Comparison of ENCODE assay signal across 8 mouse cellular contexts in the genomic region with DNA sequence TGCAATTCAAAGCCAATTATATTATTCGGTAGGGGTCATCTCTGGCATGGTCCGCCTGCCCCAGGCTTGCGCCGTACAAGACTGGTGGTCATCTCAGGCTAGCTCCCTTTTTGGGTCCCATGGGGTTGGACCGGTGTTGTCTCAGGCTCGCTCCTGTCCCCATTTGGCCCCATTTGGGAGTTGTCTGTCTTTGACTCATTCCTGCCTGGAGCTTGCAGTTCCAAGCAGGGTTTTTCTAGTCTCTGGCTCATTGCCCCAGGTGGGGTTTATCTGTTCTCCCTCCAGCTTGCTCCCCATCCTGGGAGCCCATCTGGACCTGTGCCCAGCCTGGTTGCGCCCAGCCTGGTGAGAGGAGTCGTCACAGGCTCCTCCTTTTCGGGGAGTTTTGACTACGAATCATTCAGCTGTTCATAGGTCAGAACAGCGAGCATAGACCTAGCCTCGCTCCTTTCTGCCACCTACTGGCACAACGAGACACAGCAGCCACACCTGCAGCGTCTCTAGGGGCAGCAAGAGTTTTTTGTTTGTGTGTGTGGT. TPM values are rescaled to one million over a fixed set of nuclear protein-coding genes. Genes with fewer than 3 reads are reported as not detected.
A peak's percentile ranks its signal among the peaks of the same experiment; 100 is the strongest.
DNase-seq lines count a peak whose midpoint lies in the region; ATAC-seq and TF ChIP-seq lines count a peak whose summit lies in the region.

No protein-coding gene starts in this region.

- peak overlapping the region; percentile 11; the same call in 1 of the 2 replicates for H3K9ac ChIP-seq in ES-E14 (ENCODE audit: insufficient read depth, low read depth, low read length, poor library complexity, severe bottlenecking)
- no peak overlapping the region for H3K9ac ChIP-seq in forebrain, postnatal 0 days
- H3K9ac ChIP-seq in lung, embryonic 14.5 days = no peak overlapping the region

- DNase-seq in ES-E14 (ENCODE audit: low read depth, low spot score) = peak; percentile 89
- DNase-seq in cerebellum, adult 18-20 months = peak; percentile 90
- peak; percentile 85 for DNase-seq in forebrain, postnatal 0 days
- DNase-seq in heart, postnatal 4 days = peak; percentile 85
- DNase-seq in layer of hippocampus, adult 8-10 months (ENCODE audit: low spot score in 2 of 2) = peak; percentile 60 to 77
- peak; percentile 90 for DNase-seq in lung, embryonic 14.5 days
- peak; percentile 49 for DNase-seq in ovary, adult 18-20 months (ENCODE audit: low spot score)
- peak; percentile 80 for DNase-seq in thymus, postnatal 0 days (ENCODE audit: low spot score)

- peak; percentile 89 for TF ChIP-seq CTCF in forebrain, postnatal 0 days (IDR thresholded peaks at IDR 0.05; ENCODE audit: low read depth)
- peak; percentile 91 for TF ChIP-seq CTCF in lung, embryonic 14.5 days (IDR thresholded peaks at IDR 0.05; ENCODE audit: low read depth)

- H3K27me3 ChIP-seq in forebrain, postnatal 0 days (ENCODE audit: insufficient read depth, low read length) = no peaks in the 10 kb centered on the region
- H3K27me3 ChIP-seq in lung, embryonic 14.5 days (ENCODE audit: insufficient read depth, low read length) = no peaks in the 10 kb centered on the region

- peak overlapping the region; percentile 31 for H3K4me2 ChIP-seq in forebrain, postnatal 0 days (ENCODE audit: low read depth)
- peak overlapping the region; percentile 42; the same call in 1 of the 2 replicates for H3K4me2 ChIP-seq in lung, embryonic 14.5 days

- no peaks in the 10 kb centered on the region for H3K4me1 ChIP-seq in ES-E14 (ENCODE audit: control insufficient read depth in 2 of 2, insufficient read depth in 2 of 2, low read length in 2 of 2, poor library complexity in 1 of 2)
- H3K4me1 ChIP-seq in forebrain, postnatal 0 days (ENCODE audit: insufficient read depth) = no peaks in the 10 kb centered on the region
- H3K4me1 ChIP-seq in lung, embryonic 14.5 days (ENCODE audit: insufficient read depth) = no peaks in the 10 kb centered on the region

- ATAC-seq in forebrain, postnatal 0 days = peak; percentile 85
- peak; percentile 79 for ATAC-seq in lung, embryonic 14.5 days (ENCODE audit: insufficient read depth)

- no peaks in the 10 kb centered on the region for H3K9me3 ChIP-seq in ES-E14 (ENCODE audit: control insufficient read depth, insufficient read depth, low read depth, low read length)
- no peaks in the 10 kb centered on the region for H3K9me3 ChIP-seq in forebrain, postnatal 0 days (ENCODE audit: low read length)
- H3K9me3 ChIP-seq in lung, embryonic 14.5 days (ENCODE audit: low read depth, low read length) = no peaks in the 10 kb centered on the region

- H3K36me3 ChIP-seq in ES-E14 (ENCODE audit: control insufficient read depth, insufficient read depth, low read length, poor library complexity, severe bottlenecking) = no peaks in the 10 kb centered on the region
- H3K36me3 ChIP-seq in forebrain, postnatal 0 days (ENCODE audit: insufficient read depth) = no peaks in the 10 kb centered on the region
- H3K36me3 ChIP-seq in lung, embryonic 14.5 days (ENCODE audit: insufficient read depth) = no peaks in the 10 kb centered on the region

- WGBS in forebrain, postnatal 0 days = 30% methylated on average over 14 of the region's 14 CpGs
- WGBS in lung, embryonic 14.5 days = 25% methylated on average over 14 of the region's 14 CpGs

- no peak overlapping the region for H3K27ac ChIP-seq in ES-E14 (ENCODE audit: insufficient read depth, low read depth, low read length, poor library complexity, severe bottlenecking)
- no peak overlapping the region for H3K27ac ChIP-seq in forebrain, postnatal 0 days (ENCODE audit: low read depth, low read length)
- H3K27ac ChIP-seq in lung, embryonic 14.5 days (ENCODE audit: low read depth) = no peak overlapping the region

- in situ Hi-C loops in ES-E14 (cut with MboI; ENCODE audit: low sequenced_read_pairs in 2 of 2, unreplicated experiment in 2 of 2) = no loop called here

- peak overlapping the region; percentile 56 to 70 for H3K4me3 ChIP-seq in ES-E14 (ENCODE audit: insufficient read depth in 1 of 2, low read depth in 1 of 2, low read length in 2 of 2, poor library complexity in 1 of 2, severe bottlenecking in 1 of 2)
- H3K4me3 ChIP-seq in forebrain, postnatal 0 days (ENCODE audit: low read depth, low read length) = no peak overlapping the region
- H3K4me3 ChIP-seq in lung, embryonic 14.5 days (ENCODE audit: low read depth, low read length) = no peak overlapping the region

TF ChIP-seq in ES-E14, 5 proteins besides CTCF, POLR2A, EP300 and RAD21:
- TF ChIP-seq HCFC1 (IDR thresholded peaks at IDR 0.05; ENCODE audit: borderline replicate concordance, insufficient read depth, low read length) = no peak
- TF ChIP-seq ZC3H11A (IDR thresholded peaks at IDR 0.05; ENCODE audit: borderline replicate concordance, low read depth, low read length) = 0 out of 2 replicates have a peak, but pooled peaks have one; percentile 11
- TF ChIP-seq MAFK (IDR thresholded peaks at IDR 0.05; ENCODE audit: insufficient read depth, low read depth, low read length) = no peak
- peak; percentile 60; the same call in 1 of the 2 replicates for TF ChIP-seq ZNF384 (IDR thresholded peaks at IDR 0.05; ENCODE audit: low read depth, low read length)
- no peak for TF ChIP-seq CHD2 (IDR thresholded peaks at IDR 0.05; ENCODE audit: low read depth, low read length)

RNA-seq across cellular contexts. Expression of a gene that starts 44.4 kb away (rescaled TPM):
- 1.7 and 3.8 TPM in 2 replicates for total RNA-seq in ES-E14 (2012; rRNA removed)
- total RNA-seq in forebrain, postnatal 0 days (2014; rRNA removed) = 156 and 160 TPM in 2 replicates
- 47.4 and 55.3 TPM in 2 replicates for polyA plus RNA-seq in forebrain, postnatal 0 days (2015; fragmentation: Nextera tagmentation; extraction: Ambion mirVana)
- total RNA-seq in heart, postnatal 4 days (2021) = under 1 TPM; 0.10 to 0.16 TPM
- 100 to 1,000 TPM; 361 to 416 (median 386) TPM for total RNA-seq in layer of hippocampus, adult 8-10 months (2022)
- polyA plus RNA-seq in lung, embryonic 14.5 days (2014; fragmentation: Nextera tagmentation; extraction: Ambion mirVana) = 0.16 and 0.37 TPM in 2 replicates
- 0.09 TPM in 2 replicates for polyA plus RNA-seq in thymus, postnatal 0 days (2015; fragmentation: Nextera tagmentation; extraction: Ambion mirVana)

RNA-seq across cellular contexts. Expression of a gene that starts 54.8 kb away (rescaled TPM):
- total RNA-seq in ES-E14 (2012; rRNA removed) = 5.9 and 14.1 TPM in 2 replicates
- total RNA-seq in forebrain, postnatal 0 days (2014; rRNA removed) = 11.3 and 12.8 TPM in 2 replicates
- 4.2 and 5.5 TPM in 2 replicates for polyA plus RNA-seq in forebrain, postnatal 0 days (2015; fragmentation: Nextera tagmentation; extraction: Ambion mirVana)
- total RNA-seq in heart, postnatal 4 days (2021) = 1 to 10 TPM; 3.3 to 5.6 TPM
- 10 to 100 TPM; 10.8 to 20.7 (median 14.8) TPM for total RNA-seq in layer of hippocampus, adult 8-10 months (2022)
- 14.7 and 16.3 TPM in 2 replicates for polyA plus RNA-seq in lung, embryonic 14.5 days (2014; fragmentation: Nextera tagmentation; extraction: Ambion mirVana)
- polyA plus RNA-seq in thymus, postnatal 0 days (2015; fragmentation: Nextera tagmentation; extraction: Ambion mirVana) = 32.0 and 38.3 TPM in 2 replicates

Comparison
In these comparisons a context has a peak if more than half of its experiments do, and no peak if none do; other contexts are left out.
1. H3K4me3 ChIP-seq: peak in ES-E14 (2 of 2); none in forebrain, postnatal 0 days (single experiment) and lung, embryonic 14.5 days (single experiment).
2. RNA of a gene that starts 44.4 kb away (total RNA-seq): 361 to 416 TPM in layer of hippocampus, adult 8-10 months and 156 to 160 TPM in forebrain, postnatal 0 days; 1.7 to 3.8 TPM in ES-E14 and 0.10 to 0.16 TPM in heart, postnatal 4 days; every median in the first group is over 10 times any median in the second.
3. Peak in every context shown above with its lines, with median percentiles within 50 percentile points of each other: DNase-seq.